Mouse (Mus musculus): Measurements from ENCODE around the gene Pigb.
"Not testable (repeated sequence)": the region's sequence is repeated elsewhere in the genome, so short reads cannot be mapped to it uniquely, and the experiment has no call there.

The Pigb gene

GRCm38 (mm10) chr9:73040080-73040479 is at the start of gene Pigb:
Gene Pigb (minus strand): TSS chr9:73040378.
- in situ Hi-C loops (cut with MboI, MseI), result loop anchor here (5.0 kb wide), 1 partner anchor 73 kb away; no protein-coding TSS in a partner anchor

- in situ Hi-C loops (cut with MboI, MseI), result loop anchor here (5.0 kb wide), 1 partner anchor 42 kb away; no protein-coding TSS in a partner anchor
These were observed 49.2 kb upstream of the Pigb start for GRCm38 (mm10) chr9:73089222-73089920.

GRCm38 (mm10) chr9:73087581-73087980 is 47.4 kb upstream of the Pigb start:
- in situ Hi-C loops (cut with MboI, MseI), result loop anchor here (5.0 kb wide), 1 partner anchor 40 kb away; no protein-coding TSS in a partner anchor

GRCm38 (mm10) chr9:73087121-73087520 is 46.9 kb upstream of the Pigb start:
- in situ Hi-C loops (cut with MboI, MseI), result loop anchor here (5.0 kb wide), 1 partner anchor 40 kb away; no protein-coding TSS in a partner anchor

GRCm38 (mm10) chr9:73085845-73086244 is 45.7 kb upstream of the Pigb start:
- in situ Hi-C loops (cut with MboI, MseI), result loop anchor here (5.0 kb wide), 1 partner anchor 39 kb away; no protein-coding TSS in a partner anchor

GRCm38 (mm10) chr9:73083956-73084355 is 43.8 kb upstream of the Pigb start:
- in situ Hi-C loops (cut with MboI, MseI), result no loop called here

GRCm38 (mm10) chr9:73082291-73083000 is 42.3 kb upstream of the Pigb start:
- in situ Hi-C loops (cut with MboI, MseI), result no loop called here

- in situ Hi-C loops (cut with MboI, MseI), result no loop called here
These were observed 39.7 kb upstream of the Pigb start for GRCm38 (mm10) chr9:73079801-73080325.

GRCm38 (mm10) chr9:73079349-73079748 is 39.2 kb upstream of the Pigb start:
- in situ Hi-C loops (cut with MboI, MseI), result not testable (repeated sequence)

- in situ Hi-C loops (cut with MboI, MseI), result no loop called here
These were observed 33.0 kb upstream of the Pigb start for GRCm38 (mm10) chr9:73073169-73073568.

- in situ Hi-C loops (cut with MboI, MseI), result no loop called here
These were observed 32.2 kb upstream of the Pigb start for GRCm38 (mm10) chr9:73072426-73072825.

- in situ Hi-C loops (cut with MboI, MseI), result no loop called here
These were observed 30.9 kb upstream of the Pigb start for GRCm38 (mm10) chr9:73070971-73071659.

GRCm38 (mm10) chr9:73068688-73069087 is 28.5 kb upstream of the Pigb start:
- in situ Hi-C loops (cut with MboI, MseI), result no loop called here

- in situ Hi-C loops (cut with MboI, MseI), result no loop called here
These were observed 28.1 kb upstream of the Pigb start for GRCm38 (mm10) chr9:73068230-73068679.

GRCm38 (mm10) chr9:73067086-73067485 is 26.9 kb upstream of the Pigb start:
- in situ Hi-C loops (cut with MboI, MseI), result no loop called here

GRCm38 (mm10) chr9:73063621-73064290 is 23.6 kb upstream of the Pigb start:
- in situ Hi-C loops (cut with MboI, MseI), result no loop called here

- in situ Hi-C loops (cut with MboI, MseI), result no loop called here
These were observed 19.0 kb upstream of the Pigb start for GRCm38 (mm10) chr9:73059224-73059623.

- in situ Hi-C loops (cut with MboI, MseI), result no loop called here
These were observed 15.3 kb upstream of the Pigb start for GRCm38 (mm10) chr9:73055441-73055911.

GRCm38 (mm10) chr9:73050606-73051005 is 10.4 kb upstream of the Pigb start:
- in situ Hi-C loops (cut with MboI, MseI), result no loop called here

GRCm38 (mm10) chr9:73049833-73050232 is 9.7 kb upstream of the Pigb start:
- in situ Hi-C loops (cut with MboI, MseI), result loop anchor here (5.0 kb wide), 1 partner anchor 37 kb away; no protein-coding TSS in a partner anchor

- in situ Hi-C loops (cut with MboI, MseI), result loop anchor here (5.0 kb wide), 1 partner anchor 38 kb away; no protein-coding TSS in a partner anchor
These were observed 8.7 kb upstream of the Pigb start for GRCm38 (mm10) chr9:73048927-73049326.

All from T-helper 2 cell (primary cell).